Mouse (Mus musculus): ENCODE results near the gene Klhdc8a. TPM values are rescaled to one million over a fixed set of nuclear protein-coding genes. Genes with fewer than 3 reads are reported as not detected.

The Klhdc8a gene
- polyA plus RNA-seq, 1 experiment from 2014 or later, result 0.05 TPM

GRCm38 (mm10) chr1:132306160-132306559, 7.7 kb downstream of the Klhdc8a start:
- Histone ChIP-seq H3K4me2 (no peak overlapping the region), H3K36me3 (ENCODE audit: control insufficient read depth, insufficient read depth, low read length) (no peaks in the 10 kb centered on the region), H3K9me3 (ENCODE audit: control insufficient read depth, low read length) (no peaks in the 10 kb centered on the region), H3K27me3 (replicated peaks; ENCODE audit: control insufficient read depth, insufficient read depth, low read length) (peaks cover 5% of the 10 kb centered on the region), H3K4me3 (ENCODE audit: low read depth, low read length) (no peak overlapping the region), H3K27ac (ENCODE audit: low read depth, low read length) (no peak overlapping the region), H3K9ac (ENCODE audit: low read depth, low read length) (no peak overlapping the region), H3K4me1 (replicated peaks; ENCODE audit: control insufficient read depth, insufficient read depth, low read length) (no peaks in the 10 kb centered on the region)
- DNase-seq (ENCODE audit: low spot score), result no peak
- WGBS, result 28% methylated on average over 4 of the region's 4 CpGs
- no peak for ATAC-seq (replicated peaks; ENCODE audit: low FRiP score)

- Histone ChIP-seq H3K4me1 (replicated peaks; ENCODE audit: control insufficient read depth, insufficient read depth, low read length) (peaks cover 1% of the 10 kb centered on the region; the same call in 1 of the 2 replicates), H3K9ac (ENCODE audit: low read depth, low read length) (no peak overlapping the region), H3K27me3 (replicated peaks; ENCODE audit: control insufficient read depth, insufficient read depth, low read length) (peaks cover 3% of the 10 kb centered on the region), H3K9me3 (ENCODE audit: control insufficient read depth, low read length) (no peaks in the 10 kb centered on the region), H3K27ac (ENCODE audit: low read depth, low read length) (no peak overlapping the region), H3K4me3 (ENCODE audit: low read depth, low read length) (no peak overlapping the region), H3K36me3 (ENCODE audit: control insufficient read depth, insufficient read depth, low read length) (no peaks in the 10 kb centered on the region), H3K4me2 (no peak overlapping the region)
- WGBS, result 18% methylated on average over 4 of the region's 4 CpGs
- DNase-seq (ENCODE audit: low spot score) (no peak), ATAC-seq (replicated peaks; ENCODE audit: low FRiP score) (no peak)
Measured at GRCm38 (mm10) chr1:132306808-132307207, 8.4 kb downstream of the Klhdc8a start.

GRCm38 (mm10) chr1:132307962-132308361, 9.5 kb downstream of the Klhdc8a start:
- H3K4me3 ChIP-seq (ENCODE audit: low read depth, low read length), result no peak overlapping the region
- ATAC-seq (replicated peaks; ENCODE audit: low FRiP score) (no peak), DNase-seq (ENCODE audit: low spot score) (no peak)
- H3K36me3 ChIP-seq (ENCODE audit: control insufficient read depth, insufficient read depth, low read length), result no peaks in the 10 kb centered on the region
- H3K9ac ChIP-seq (ENCODE audit: low read depth, low read length), result no peak overlapping the region
- WGBS, result 86% methylated on average over 6 of the region's 6 CpGs
- peaks cover 5% of the 10 kb centered on the region; the same call in 1 of the 2 replicates for H3K4me1 ChIP-seq (replicated peaks; ENCODE audit: control insufficient read depth, insufficient read depth, low read length)
- no peak overlapping the region for H3K27ac ChIP-seq (ENCODE audit: low read depth, low read length)
- H3K9me3 ChIP-seq (ENCODE audit: control insufficient read depth, low read length), result no peaks in the 10 kb centered on the region
- peaks cover 3% of the 10 kb centered on the region for H3K27me3 ChIP-seq (replicated peaks; ENCODE audit: control insufficient read depth, insufficient read depth, low read length)
- no peak overlapping the region for H3K4me2 ChIP-seq

- Histone ChIP-seq H3K9me3 (ENCODE audit: control insufficient read depth, low read length) (no peaks in the 10 kb centered on the region), H3K4me1 (replicated peaks; ENCODE audit: control insufficient read depth, insufficient read depth, low read length) (peaks cover 5% of the 10 kb centered on the region; the same call in 1 of the 2 replicates), H3K27me3 (replicated peaks; ENCODE audit: control insufficient read depth, insufficient read depth, low read length) (peaks cover 3% of the 10 kb centered on the region), H3K27ac (ENCODE audit: low read depth, low read length) (no peak overlapping the region), H3K4me3 (ENCODE audit: low read depth, low read length) (no peak overlapping the region), H3K36me3 (ENCODE audit: control insufficient read depth, insufficient read depth, low read length) (no peaks in the 10 kb centered on the region), H3K9ac (ENCODE audit: low read depth, low read length) (no peak overlapping the region), H3K4me2 (no peak overlapping the region)
- DNase-seq (ENCODE audit: low spot score), result no peak
- 73% methylated on average over 7 of the region's 7 CpGs for WGBS
- ATAC-seq (replicated peaks; ENCODE audit: low FRiP score), result no peak
Measured at GRCm38 (mm10) chr1:132308674-132309073, 10.2 kb downstream of the Klhdc8a start.

- Histone ChIP-seq H3K36me3 (ENCODE audit: control insufficient read depth, insufficient read depth, low read length) (no peaks in the 10 kb centered on the region), H3K4me2 (no peak overlapping the region), H3K4me3 (ENCODE audit: low read depth, low read length) (no peak overlapping the region), H3K27me3 (replicated peaks; ENCODE audit: control insufficient read depth, insufficient read depth, low read length) (peaks cover 12% of the 10 kb centered on the region), H3K9ac (ENCODE audit: low read depth, low read length) (no peak overlapping the region), H3K9me3 (ENCODE audit: control insufficient read depth, low read length) (no peaks in the 10 kb centered on the region), H3K4me1 (replicated peaks; ENCODE audit: control insufficient read depth, insufficient read depth, low read length) (peaks cover 5% of the 10 kb centered on the region; the same call in 1 of the 2 replicates), H3K27ac (ENCODE audit: low read depth, low read length) (no peak overlapping the region)
- no peak for ATAC-seq (replicated peaks; ENCODE audit: low FRiP score)
- no peak for DNase-seq (ENCODE audit: low spot score)
- 64% methylated on average over 7 of the region's 7 CpGs for WGBS
Measured at GRCm38 (mm10) chr1:132310754-132311153, 12.3 kb downstream of the Klhdc8a start.

GRCm38 (mm10) chr1:132311174-132311859, 12.9 kb downstream of the Klhdc8a start:
- no peaks in the 10 kb centered on the region for H3K9me3 ChIP-seq (ENCODE audit: control insufficient read depth, low read length)
- 41% methylated on average over 10 of the region's 10 CpGs for WGBS
- peaks cover 14% of the 10 kb centered on the region for H3K27me3 ChIP-seq (replicated peaks; ENCODE audit: control insufficient read depth, insufficient read depth, low read length)
- no peak overlapping the region for H3K9ac ChIP-seq (ENCODE audit: low read depth, low read length)
- ATAC-seq (replicated peaks; ENCODE audit: low FRiP score) (no peak), DNase-seq (ENCODE audit: low spot score) (no peak)
- no peak overlapping the region for H3K27ac ChIP-seq (ENCODE audit: low read depth, low read length)
- peaks cover 5% of the 10 kb centered on the region; the same call in 1 of the 2 replicates for H3K4me1 ChIP-seq (replicated peaks; ENCODE audit: control insufficient read depth, insufficient read depth, low read length)
- no peak overlapping the region for H3K4me2 ChIP-seq
- H3K36me3 ChIP-seq (ENCODE audit: control insufficient read depth, insufficient read depth, low read length), result no peaks in the 10 kb centered on the region
- no peak overlapping the region for H3K4me3 ChIP-seq (ENCODE audit: low read depth, low read length)

GRCm38 (mm10) chr1:132312043-132312442, 13.6 kb downstream of the Klhdc8a start:
- Histone ChIP-seq H3K27me3 (replicated peaks; ENCODE audit: control insufficient read depth, insufficient read depth, low read length) (peaks cover 22% of the 10 kb centered on the region), H3K4me3 (ENCODE audit: low read depth, low read length) (no peak overlapping the region), H3K4me2 (no peak overlapping the region), H3K4me1 (replicated peaks; ENCODE audit: control insufficient read depth, insufficient read depth, low read length) (peaks cover 5% of the 10 kb centered on the region; the same call in 1 of the 2 replicates), H3K9ac (ENCODE audit: low read depth, low read length) (no peak overlapping the region), H3K27ac (ENCODE audit: low read depth, low read length) (no peak overlapping the region), H3K9me3 (ENCODE audit: control insufficient read depth, low read length) (no peaks in the 10 kb centered on the region), H3K36me3 (ENCODE audit: control insufficient read depth, insufficient read depth, low read length) (no peaks in the 10 kb centered on the region)
- 46% methylated on average over 2 of the region's 2 CpGs for WGBS
- DNase-seq (ENCODE audit: low spot score), result no peak
- ATAC-seq (replicated peaks; ENCODE audit: low FRiP score), result no peak

- Histone ChIP-seq H3K27me3 (replicated peaks; ENCODE audit: control insufficient read depth, insufficient read depth, low read length) (peaks cover 28% of the 10 kb centered on the region), H3K4me1 (replicated peaks; ENCODE audit: control insufficient read depth, insufficient read depth, low read length) (peaks cover 5% of the 10 kb centered on the region; the same call in 1 of the 2 replicates), H3K36me3 (ENCODE audit: control insufficient read depth, insufficient read depth, low read length) (no peaks in the 10 kb centered on the region), H3K9me3 (ENCODE audit: control insufficient read depth, low read length) (no peaks in the 10 kb centered on the region), H3K27ac (ENCODE audit: low read depth, low read length) (no peak overlapping the region), H3K4me3 (ENCODE audit: low read depth, low read length) (no peak overlapping the region), H3K9ac (ENCODE audit: low read depth, low read length) (no peak overlapping the region), H3K4me2 (no peak overlapping the region)
- ATAC-seq (replicated peaks; ENCODE audit: low FRiP score), result no peak
- DNase-seq (ENCODE audit: low spot score), result no peak
- WGBS, result 56% methylated on average over 3 of the region's 3 CpGs
Measured at GRCm38 (mm10) chr1:132312703-132313102, 14.3 kb downstream of the Klhdc8a start.
